Mouse (Mus musculus) forebrain, embryonic 11.5 days (tissue): ENCODE measurements around the gene Thumpd3. TPM values are rescaled to one million over a fixed set of nuclear protein-coding genes. Genes with fewer than 3 reads are reported as not detected.

ENCODE experiments used
- ATAC-seq: fragments of 200-750 bp; cut with Nextera tagmentation; replicated peaks from 2 replicates; pipeline ENCODE4 v1.8.0; 2017; ENCODE audit warnings: moderate TSS enrichment; ENCODE audit not compliant: low FRiP score
- DNase-seq: peaks from one replicate; pipeline ENCODE4 v3.0.0-alpha.2; 2017; ENCODE audit warnings: low spot score
- H3K27ac ChIP-seq: fragments of 300-500 bp; sonication (generic); 2 replicates; pipeline ENCODE4 v1.5.1; 2014; ENCODE audit warnings: low read depth, low read length
- H3K27me3 ChIP-seq: fragments of 300-500 bp; sonication (generic); 2 replicates; pipeline ENCODE4 v1.6.1; 2014; ENCODE audit warnings: mild to moderate bottlenecking, low read length, mixed read lengths; ENCODE audit not compliant: control insufficient read depth, insufficient read depth
- H3K36me3 ChIP-seq: fragments of 300-500 bp; sonication (generic); 2 replicates; pipeline ENCODE4 v1.6.1; 2014; ENCODE audit warnings: mild to moderate bottlenecking, low read length, moderate library complexity, mixed read lengths; ENCODE audit not compliant: control insufficient read depth, insufficient read depth
- H3K4me1 ChIP-seq: fragments of 300-500 bp; sonication (generic); replicated peaks from 2 replicates; pipeline ENCODE4 v1.6.1; 2014; ENCODE audit warnings: low read length, mixed read lengths; ENCODE audit not compliant: control insufficient read depth, insufficient read depth
- H3K4me2 ChIP-seq: fragments of 300-500 bp; sonication (generic); 2 replicates; pipeline ENCODE4 v1.6.1; 2014; ENCODE audit warnings: low read depth, mild to moderate bottlenecking, low read length, moderate library complexity, mixed read lengths; ENCODE audit not compliant: severe bottlenecking
- H3K4me3 ChIP-seq: fragments of 300-500 bp; sonication (generic); 2 replicates; pipeline ENCODE4 v1.5.1; 2014; ENCODE audit warnings: low read depth, low read length
- H3K9ac ChIP-seq: fragments of 300-500 bp; sonication (generic); 2 replicates; pipeline ENCODE4 v1.6.1; 2014; ENCODE audit warnings: low read length
- H3K9me3 ChIP-seq: fragments of 300-500 bp; sonication (generic); 2 replicates; pipeline ENCODE4 v1.6.1; 2016; ENCODE audit warnings: low read length, mixed read lengths; ENCODE audit not compliant: control insufficient read depth
- WGBS: fragments of 180-500 bp; shearing (Covaris S2); extraction: QIAGEN DNeasy Blood & Tissue Kit; methylation state at CpG from one replicate; pipeline ENCODE4 v1.1.7; 2014; 5-methylcytosine and 5-hydroxymethylcytosine counted together
- polyA plus RNA-seq: library from polyadenylated mRNA; unstranded; fragments of >200 nt; fragmentation: Nextera tagmentation; extraction: Ambion mirVana; gene quantifications from 2 replicates; pipeline ENCODE4 v1.2.1, GENCODE M21; 2014

Gene Thumpd3
- polyA plus RNA-seq, 1 experiment from 2014 or later, result 58.6 TPM

GRCm38 (mm10) chr6:113032121-113032520 is 13.9 kb upstream of the Thumpd3 start:
- Histone ChIP-seq H3K9me3 (no peaks in the 10 kb centered on the region), H3K27ac (no peak overlapping the region), H3K4me3 (no peak overlapping the region), H3K36me3 (no peaks in the 10 kb centered on the region), H3K4me2 (no peak overlapping the region), H3K4me1 (0 out of 2 replicates have a peak, but pooled peaks cover 2% of the 10 kb centered on the region), H3K9ac (no peak overlapping the region), H3K27me3 (no peaks in the 10 kb centered on the region)
- DNase-seq (no peak), ATAC-seq (no peak)
- 76% methylated on average over 3 of the region's 3 CpGs for WGBS

GRCm38 (mm10) chr6:113033185-113033584 is 12.8 kb upstream of the Thumpd3 start:
- 94% methylated on average over 2 of the region's 2 CpGs for WGBS
- no peak overlapping the region for H3K4me3 ChIP-seq
- no peak overlapping the region for H3K4me2 ChIP-seq
- no peaks in the 10 kb centered on the region; the same call in 1 of the 2 replicates for H3K4me1 ChIP-seq
- H3K27ac ChIP-seq, result no peak overlapping the region
- no peaks in the 10 kb centered on the region for H3K36me3 ChIP-seq
- H3K27me3 ChIP-seq, result no peaks in the 10 kb centered on the region
- no peak for ATAC-seq
- no peak overlapping the region for H3K9ac ChIP-seq
- DNase-seq, result no peak
- H3K9me3 ChIP-seq, result no peaks in the 10 kb centered on the region

- WGBS, result 92% methylated on average over 6 of the region's 6 CpGs
- no peak overlapping the region for H3K4me3 ChIP-seq
- no peak for ATAC-seq
Observed at GRCm38 (mm10) chr6:113034466-113034865, 11.6 kb upstream of the Thumpd3 start.

GRCm38 (mm10) chr6:113036463-113037175 is 9.4 kb upstream of the Thumpd3 start:
- no peak overlapping the region for H3K27ac ChIP-seq
- ATAC-seq, result no peak

More at GRCm38 (mm10) chr6:113034466-113034865, 11.6 kb upstream of the Thumpd3 start:
- H3K4me2 ChIP-seq, result no peak overlapping the region
- no peak overlapping the region for H3K9ac ChIP-seq
- DNase-seq, result no peak
- H3K27me3 ChIP-seq, result no peaks in the 10 kb centered on the region
- H3K27ac ChIP-seq, result no peak overlapping the region
- H3K9me3 ChIP-seq, result no peaks in the 10 kb centered on the region
- peaks cover 2% of the 10 kb centered on the region; the same call in 1 of the 2 replicates for H3K4me1 ChIP-seq
- no peaks in the 10 kb centered on the region for H3K36me3 ChIP-seq

GRCm38 (mm10) chr6:113037946-113038734 is 7.9 kb upstream of the Thumpd3 start:
- WGBS, result 13% methylated on average over 19 of the region's 19 CpGs
- Histone ChIP-seq H3K27ac (no peak overlapping the region), H3K36me3 (no peaks in the 10 kb centered on the region), H3K9me3 (no peaks in the 10 kb centered on the region), H3K27me3 (no peaks in the 10 kb centered on the region), H3K9ac (peak overlapping the region; percentile 41; the same call in 1 of the 2 replicates), H3K4me1 (peaks cover 2% of the 10 kb centered on the region; the same call in 1 of the 2 replicates), H3K4me3 (no peak overlapping the region), H3K4me2 (peak overlapping the region; percentile 38; the same call in 1 of the 2 replicates)
- DNase-seq, result peak; percentile 74
- ATAC-seq, result peak; percentile 72

More at GRCm38 (mm10) chr6:113036463-113037175, 9.4 kb upstream of the Thumpd3 start:
- H3K4me2 ChIP-seq, result no peak overlapping the region
- no peaks in the 10 kb centered on the region for H3K9me3 ChIP-seq
- no peaks in the 10 kb centered on the region for H3K27me3 ChIP-seq
- no peak overlapping the region for H3K9ac ChIP-seq
- H3K4me1 ChIP-seq, result peaks cover 2% of the 10 kb centered on the region; the same call in 1 of the 2 replicates
- WGBS, result 66% methylated on average over 4 of the region's 4 CpGs
- no peak for DNase-seq
- no peak overlapping the region for H3K4me3 ChIP-seq
- H3K36me3 ChIP-seq, result no peaks in the 10 kb centered on the region

GRCm38 (mm10) chr6:113038735-113039058 is 7.3 kb upstream of the Thumpd3 start:
- no peak overlapping the region for H3K4me3 ChIP-seq
- H3K27me3 ChIP-seq, result no peaks in the 10 kb centered on the region
- no peaks in the 10 kb centered on the region for H3K9me3 ChIP-seq
- no peak overlapping the region for H3K27ac ChIP-seq
- WGBS, result 57% methylated on average over 5 of the region's 5 CpGs
- peak overlapping the region; percentile 38; the same call in 1 of the 2 replicates for H3K4me2 ChIP-seq
- DNase-seq (no peak), ATAC-seq (no peak)
- H3K36me3 ChIP-seq, result no peaks in the 10 kb centered on the region
- H3K4me1 ChIP-seq, result peaks cover 2% of the 10 kb centered on the region; the same call in 1 of the 2 replicates
- H3K9ac ChIP-seq, result peak overlapping the region; percentile 41; the same call in 1 of the 2 replicates

GRCm38 (mm10) chr6:113040319-113040718 is 5.7 kb upstream of the Thumpd3 start:
- Histone ChIP-seq H3K27me3 (no peaks in the 10 kb centered on the region), H3K9me3 (no peaks in the 10 kb centered on the region), H3K4me1 (peaks cover 2% of the 10 kb centered on the region; the same call in 1 of the 2 replicates), H3K36me3 (no peaks in the 10 kb centered on the region), H3K9ac (no peak overlapping the region), H3K4me3 (no peak overlapping the region), H3K27ac (no peak overlapping the region), H3K4me2 (no peak overlapping the region)
- no peak for DNase-seq
- WGBS, result 86% methylated on average over 2 of the region's 2 CpGs
- ATAC-seq, result no peak

- no peaks in the 10 kb centered on the region for H3K36me3 ChIP-seq
- H3K27me3 ChIP-seq, result no peaks in the 10 kb centered on the region
- DNase-seq (no peak), ATAC-seq (no peak)
- no peak overlapping the region for H3K9ac ChIP-seq
- H3K9me3 ChIP-seq, result no peaks in the 10 kb centered on the region
- H3K4me2 ChIP-seq, result no peak overlapping the region
- no peak overlapping the region for H3K4me3 ChIP-seq
- H3K4me1 ChIP-seq, result peaks cover 2% of the 10 kb centered on the region; the same call in 1 of the 2 replicates
- H3K27ac ChIP-seq, result no peak overlapping the region
- WGBS, result 89% methylated on average over 11 of the region's 11 CpGs
Observed at GRCm38 (mm10) chr6:113041215-113041990, 4.6 kb upstream of the Thumpd3 start.
